Mouse (Mus musculus): ENCODE results near the gene Gm10840.

- TF ChIP-seq CHD2 (IDR thresholded peaks at IDR 0.05; ENCODE audit: low read depth, low read length) (no peak), MAFK (IDR thresholded peaks at IDR 0.05; ENCODE audit: insufficient read depth, low read depth, low read length) (no peak), HCFC1 (IDR thresholded peaks at IDR 0.05; ENCODE audit: borderline replicate concordance, insufficient read depth, low read length) (no peak), ZC3H11A (IDR thresholded peaks at IDR 0.05; ENCODE audit: borderline replicate concordance, low read depth, low read length) (no peak)
These were observed 37.6 kb downstream of the Gm10840 start for GRCm38 (mm10) chr11:106198277-106198676.

Measured in ES-E14 (cell line).